Mouse (Mus musculus): Measurements from ENCODE around the gene Olfr368.

Olfr368 gene

GRCm38 (mm10) chr2:37326215-37326614 lies at the start of gene Olfr368:
Gene Olfr368, plus strand, starts transcription at chr2:37326515.
- WGBS: 90% methylated on average over 1 of the region's 1 CpGs

GRCm38 (mm10) chr2:37333321-37333720 lies 7.0 kb downstream of the Olfr368 start:
- 82% methylated on average over 2 of the region's 2 CpGs for WGBS

- 47% methylated on average over 10 of the region's 10 CpGs for WGBS
Observed at GRCm38 (mm10) chr2:37338497-37339187, 12.3 kb downstream of the Olfr368 start.

DNA sequence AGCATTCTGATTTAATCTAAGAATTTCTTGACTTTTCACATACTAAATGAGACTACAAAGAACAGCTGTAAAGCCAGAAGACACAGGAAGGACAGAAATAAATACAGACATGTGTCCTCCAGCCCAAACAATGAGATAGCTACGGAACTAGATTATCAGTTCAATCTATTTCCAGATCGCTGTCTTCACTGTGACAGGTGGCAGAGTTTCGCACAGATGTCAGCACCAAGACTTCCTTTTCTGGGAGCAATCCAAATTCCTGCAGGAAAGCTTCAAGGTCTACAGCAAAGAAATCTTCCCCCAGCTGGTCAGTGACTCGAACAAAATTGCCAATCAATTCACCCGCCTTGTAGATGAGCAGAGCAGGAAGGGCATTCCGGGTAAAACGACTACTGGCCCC lies 25.4 kb downstream of the Olfr368 start:
- whole genome bisulfite sequencing: 58% methylated on average over 7 of the region's 7 CpGs

DNA sequence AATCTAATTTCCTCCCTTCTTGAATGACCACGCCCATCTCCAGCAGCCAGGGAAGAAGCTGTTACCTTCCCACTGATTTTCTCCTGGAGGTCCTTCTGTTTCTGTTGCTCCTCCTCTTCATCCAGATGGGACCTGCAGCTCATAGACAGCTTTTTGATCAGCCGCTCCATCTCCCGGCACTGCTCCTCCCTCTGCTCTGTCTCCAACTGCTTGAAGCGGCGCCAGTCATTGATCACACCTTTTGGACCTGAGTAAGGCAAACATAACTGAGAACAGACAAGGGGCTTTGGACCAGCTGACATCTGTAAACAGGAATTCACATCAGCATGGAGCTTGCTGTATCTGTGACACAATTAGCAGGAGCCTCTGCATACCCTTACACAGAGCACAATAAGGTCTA lies 29.3 kb downstream of the Olfr368 start:
- WGBS: 80% methylated on average over 5 of the region's 5 CpGs

- WGBS: under 1% methylated on average over 42 of the region's 42 CpGs
Observed at GRCm38 (mm10) chr2:37358633-37359540, 32.6 kb downstream of the Olfr368 start, which contains the start of gene Pdcl. Gene Pdcl, minus strand, starts transcription at chr2:37359332.

DNA sequence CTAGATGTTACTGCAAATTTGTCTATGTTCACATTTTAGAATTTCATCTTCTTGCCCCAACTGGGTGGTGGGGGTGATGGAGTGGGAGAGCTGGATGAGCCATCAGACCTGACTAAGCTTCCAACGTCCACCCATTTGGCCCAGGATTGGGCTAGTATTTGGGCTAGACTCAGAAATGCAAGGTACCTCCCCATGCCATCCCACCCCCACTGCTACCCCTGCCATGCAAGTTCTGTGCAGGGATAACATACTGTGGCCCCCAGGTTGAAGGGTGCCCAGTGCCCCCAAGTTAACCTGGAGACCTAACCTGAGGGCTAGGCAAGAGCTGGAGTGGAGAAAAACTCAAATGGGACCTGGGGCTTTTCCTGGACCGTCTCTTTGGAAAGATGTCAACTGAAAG lies 33.6 kb downstream of the Olfr368 start:
- 91% methylated on average over 2 of the region's 2 CpGs for WGBS

GRCm38 (mm10) chr2:37370651-37371050 lies 44.3 kb downstream of the Olfr368 start:
- WGBS: 80% methylated on average over 2 of the region's 2 CpGs

DNA sequence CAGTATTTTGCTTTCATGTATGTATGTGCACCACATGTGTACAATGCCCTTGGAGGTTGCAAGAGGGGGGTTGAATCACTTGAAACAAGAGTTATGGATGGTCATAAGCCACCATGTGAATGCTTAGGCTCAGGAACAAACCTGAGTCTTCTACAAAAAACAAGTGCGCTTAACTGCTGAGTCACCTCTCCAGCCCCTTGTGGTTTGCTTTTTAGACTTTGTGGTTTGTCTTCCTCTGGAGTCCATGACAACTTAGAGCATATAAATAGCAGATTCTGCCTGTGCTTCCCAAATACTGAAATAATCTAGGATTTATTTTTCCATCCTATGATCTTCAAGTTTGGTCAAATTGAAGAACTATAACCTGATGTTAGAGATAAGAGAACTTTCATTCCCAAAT lies 49.7 kb downstream of the Olfr368 start:
- 74% methylated on average over 1 of the region's 1 CpGs for WGBS

- 55% methylated on average over 2 of the region's 2 CpGs for WGBS
Observed at GRCm38 (mm10) chr2:37380189-37380588, 53.9 kb downstream of the Olfr368 start.
